Mouse (Mus musculus) heart, postnatal 0 days (tissue): Measurements from ENCODE around the gene Foxp1.

ENCODE experiments used
- CTCF ChIP-seq: IDR thresholded peaks from 2 replicates; pipeline ENCODE4 v1.5.1; 2016; ENCODE audit warnings: antibody characterized with exemption, control low read depth, low read depth
- EP300 ChIP-seq: IDR thresholded peaks from 2 replicates; pipeline ENCODE4 v1.6.1; 2016; ENCODE audit warnings: antibody characterized with exemption, low read depth

GRCm38 (mm10) chr6:99188366-99189216, 333.9 kb downstream of the Foxp1 start:
- no peak for TF ChIP-seq CTCF
- TF ChIP-seq EP300 = no peak
